In genomic region chr14:28043095-28043494, GRCm38 (mm10) we compare ENCODE assay signal across 14 mouse cellular contexts.
A peak's percentile ranks its signal among the peaks of the same experiment; 100 is the strongest.
DNase-seq lines count a peak whose midpoint lies in the region; ATAC-seq lines count a peak whose summit lies in the region.
"Had no signal": no experiment of that assay in that cellular context is flagged by ENCODE, and none has a peak within 500 bp of the region (broad histone marks: within the 10 kb centered on the region; RNA-seq: fewer than 3 reads in every experiment).

No protein-coding gene starts in this region.

- 0 out of 2 replicates have a peak, but pooled peaks have one; percentile 10 for ATAC-seq in intestine, embryonic 15.5 days
- no peak for ATAC-seq in intestine, embryonic 16.5 days
- peak; percentile 76 for ATAC-seq in neural tube, embryonic 13.5 days (ENCODE audit: low read depth)
- ATAC-seq in stomach, embryonic 15.5 days (ENCODE audit: insufficient read depth, low FRiP score, low read depth): no peak
- ATAC-seq: liver, postnatal 0 days; Patski had no signal

- peak; percentile 21 for DNase-seq in embryo, embryonic 11 days
- DNase-seq in embryo, embryonic 10.5 days (ENCODE audit: low spot score): no peak
- DNase-seq in neural tube, embryonic 10.5 days (ENCODE audit: extremely low spot score, low spot score): no peak
- no peak for DNase-seq in layer of hippocampus, adult 11-12 months (ENCODE audit: low spot score)
- DNase-seq: cerebellum, adult 9-10 months; liver, postnatal 0 days; lung, postnatal 4 days; thymus, adult 18-20 months had no signal

- H3K4me1 ChIP-seq in intestine, embryonic 15.5 days (replicated peaks): no peaks in the 10 kb centered on the region
- no peaks in the 10 kb centered on the region; the same call in 1 of the 2 replicates for H3K4me1 ChIP-seq in intestine, embryonic 16.5 days (ENCODE audit: control insufficient read depth, insufficient read depth, low read length)
- peaks cover 22% of the 10 kb centered on the region for H3K4me1 ChIP-seq in neural tube, embryonic 13.5 days (replicated peaks)
- H3K4me1 ChIP-seq in stomach, embryonic 15.5 days: no peaks in the 10 kb centered on the region

- no peaks in the 10 kb centered on the region for H3K9me3 ChIP-seq in intestine, embryonic 15.5 days
- no peaks in the 10 kb centered on the region for H3K9me3 ChIP-seq in intestine, embryonic 16.5 days (ENCODE audit: control insufficient read depth, low read length)
- H3K9me3 ChIP-seq in neural tube, embryonic 13.5 days: no peaks in the 10 kb centered on the region
- H3K9me3 ChIP-seq in stomach, embryonic 15.5 days: no peaks in the 10 kb centered on the region

- no peak overlapping the region for H3K4me3 ChIP-seq in intestine, embryonic 15.5 days (replicated peaks)
- no peak overlapping the region for H3K4me3 ChIP-seq in intestine, embryonic 16.5 days (ENCODE audit: low read length)
- no peak overlapping the region for H3K4me3 ChIP-seq in neural tube, embryonic 13.5 days
- H3K4me3 ChIP-seq in stomach, embryonic 15.5 days (replicated peaks): no peak overlapping the region
- H3K4me3 ChIP-seq: layer of hippocampus, adult 2 months had no signal

- WGBS in intestine, embryonic 15.5 days: 42% methylated on average over 4 of the region's 4 CpGs
- 43% methylated on average over 4 of the region's 4 CpGs for WGBS in intestine, embryonic 16.5 days
- WGBS in neural tube, embryonic 13.5 days: 37% methylated on average over 4 of the region's 4 CpGs
- 49% methylated on average over 4 of the region's 4 CpGs for WGBS in stomach, embryonic 15.5 days

- no peak overlapping the region for H3K27ac ChIP-seq in intestine, embryonic 15.5 days
- no peak overlapping the region for H3K27ac ChIP-seq in intestine, embryonic 16.5 days (ENCODE audit: low read length)
- H3K27ac ChIP-seq in neural tube, embryonic 13.5 days (replicated peaks): peak overlapping the region; percentile 77
- H3K27ac ChIP-seq in stomach, embryonic 15.5 days: peak overlapping the region; percentile 40; the same call in 1 of the 2 replicates
- H3K27ac ChIP-seq: layer of hippocampus, adult 2 months had no signal

- no peaks in the 10 kb centered on the region for H3K36me3 ChIP-seq in intestine, embryonic 15.5 days
- no peaks in the 10 kb centered on the region for H3K36me3 ChIP-seq in intestine, embryonic 16.5 days (ENCODE audit: control insufficient read depth, insufficient read depth, low read length)
- H3K36me3 ChIP-seq in neural tube, embryonic 13.5 days: 0 out of 2 replicates have a peak, but pooled peaks cover 2% of the 10 kb centered on the region
- no peaks in the 10 kb centered on the region for H3K36me3 ChIP-seq in stomach, embryonic 15.5 days

- H3K4me2 ChIP-seq in intestine, embryonic 15.5 days (replicated peaks): no peak overlapping the region
- H3K4me2 ChIP-seq in intestine, embryonic 16.5 days (ENCODE audit: low read depth, low read length): no peak overlapping the region
- no peak overlapping the region for H3K4me2 ChIP-seq in neural tube, embryonic 13.5 days
- H3K4me2 ChIP-seq in stomach, embryonic 15.5 days: no peak overlapping the region

- no peak overlapping the region for H3K9ac ChIP-seq in intestine, embryonic 15.5 days
- H3K9ac ChIP-seq in intestine, embryonic 16.5 days (ENCODE audit: low read depth, low read length): no peak overlapping the region
- H3K9ac ChIP-seq in neural tube, embryonic 13.5 days: no peak overlapping the region
- H3K9ac ChIP-seq in stomach, embryonic 15.5 days: no peak overlapping the region
- H3K9ac ChIP-seq: liver, postnatal 0 days had no signal

- H3K27me3 ChIP-seq in intestine, embryonic 15.5 days (replicated peaks): no peaks in the 10 kb centered on the region
- no peaks in the 10 kb centered on the region for H3K27me3 ChIP-seq in intestine, embryonic 16.5 days (replicated peaks; ENCODE audit: control insufficient read depth, insufficient read depth, low read length)
- H3K27me3 ChIP-seq in neural tube, embryonic 13.5 days: no peaks in the 10 kb centered on the region
- no peaks in the 10 kb centered on the region for H3K27me3 ChIP-seq in stomach, embryonic 15.5 days (replicated peaks)
- H3K27me3 ChIP-seq: Patski had no signal

Comparison
In these comparisons a context has a peak if more than half of its experiments do, and no peak if none do; other contexts are left out.
1. ATAC-seq: peak in intestine, embryonic 15.5 days (single experiment) and neural tube, embryonic 13.5 days (single experiment); none in intestine, embryonic 16.5 days (single experiment) and stomach, embryonic 15.5 days (single experiment).
2. H3K27ac ChIP-seq: peak in neural tube, embryonic 13.5 days (single experiment) and stomach, embryonic 15.5 days (single experiment); none in intestine, embryonic 15.5 days (single experiment) and intestine, embryonic 16.5 days (single experiment).